Mouse (Mus musculus) telencephalon, adult 2 months (tissue): ENCODE results near the gene Qdpr.
"Not testable (repeated sequence)": the region's sequence is repeated elsewhere in the genome, so short reads cannot be mapped to it uniquely, and the experiment has no call there.

ENCODE experiments used
- DNase-seq: peaks from one replicate; pipeline ENCODE4 v3.0.0-alpha.2; 2011; ENCODE audit warnings: low read depth, low spot score

Gene Qdpr

DNA sequence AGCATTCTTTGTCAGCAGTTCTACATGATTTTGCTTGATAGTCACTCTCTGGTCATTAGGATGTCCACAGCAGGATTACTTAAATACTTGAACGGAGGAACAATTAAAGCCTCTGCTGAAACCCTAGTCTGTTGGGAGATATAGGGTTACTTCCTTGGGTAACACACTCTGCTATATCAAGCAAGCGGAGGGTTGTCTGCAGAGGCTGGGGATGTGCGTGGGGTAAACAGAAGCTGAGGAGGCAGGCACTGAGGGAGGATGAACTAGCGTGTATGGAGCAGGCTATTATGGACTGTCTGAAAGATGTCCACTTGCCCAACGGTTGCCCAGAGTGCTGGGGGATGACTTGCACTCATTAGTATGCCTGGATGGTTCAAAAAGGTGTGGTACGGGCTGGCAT lies 3.4 kb upstream of the Qdpr start, which contains the start of gene Clrn2:
TSS of gene Clrn2 (plus strand) at position 301 of the 400 bp plus-strand sequence.
- DNase-seq = no peak

DNA sequence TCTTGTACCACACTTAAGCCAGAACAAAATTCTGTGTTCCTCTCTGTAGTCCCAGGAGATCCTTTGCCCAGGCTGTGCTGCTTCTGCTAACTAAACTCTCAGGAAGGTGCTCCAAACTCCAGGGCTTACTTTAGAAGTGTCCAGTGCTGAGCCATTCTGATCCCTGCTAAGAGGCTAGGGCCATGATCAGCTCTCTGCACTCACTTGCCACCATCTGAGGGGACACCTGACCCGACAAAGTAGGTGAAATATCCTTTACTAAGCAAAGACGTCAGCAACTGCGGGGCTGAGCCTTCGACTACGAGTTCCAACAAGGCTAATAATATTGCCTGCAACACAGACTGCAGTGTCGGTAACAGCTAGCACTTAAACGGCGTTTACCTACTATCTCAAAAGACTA lies 830 bp downstream of the Qdpr start:
- DNase-seq = no peak

DNA sequence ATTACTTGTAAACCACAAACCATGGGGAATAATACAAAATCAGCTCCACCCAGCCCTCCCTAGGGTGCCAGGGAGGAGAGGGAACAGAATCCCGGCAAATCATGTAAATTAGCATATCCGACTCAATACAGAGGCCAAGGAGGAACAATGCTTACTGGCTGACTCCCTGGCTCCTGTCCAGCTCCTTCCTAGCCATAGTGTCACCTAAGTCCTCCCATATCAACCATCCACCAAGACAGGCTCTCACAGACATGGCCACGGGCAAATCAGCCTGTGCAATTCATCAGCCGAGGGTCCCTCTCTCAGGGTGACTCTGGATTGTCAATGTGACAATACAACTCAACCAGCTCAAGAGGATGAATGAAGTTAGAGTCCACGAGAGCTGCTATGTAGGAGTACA lies 1.4 kb downstream of the Qdpr start:
- DNase-seq = no peak

DNA sequence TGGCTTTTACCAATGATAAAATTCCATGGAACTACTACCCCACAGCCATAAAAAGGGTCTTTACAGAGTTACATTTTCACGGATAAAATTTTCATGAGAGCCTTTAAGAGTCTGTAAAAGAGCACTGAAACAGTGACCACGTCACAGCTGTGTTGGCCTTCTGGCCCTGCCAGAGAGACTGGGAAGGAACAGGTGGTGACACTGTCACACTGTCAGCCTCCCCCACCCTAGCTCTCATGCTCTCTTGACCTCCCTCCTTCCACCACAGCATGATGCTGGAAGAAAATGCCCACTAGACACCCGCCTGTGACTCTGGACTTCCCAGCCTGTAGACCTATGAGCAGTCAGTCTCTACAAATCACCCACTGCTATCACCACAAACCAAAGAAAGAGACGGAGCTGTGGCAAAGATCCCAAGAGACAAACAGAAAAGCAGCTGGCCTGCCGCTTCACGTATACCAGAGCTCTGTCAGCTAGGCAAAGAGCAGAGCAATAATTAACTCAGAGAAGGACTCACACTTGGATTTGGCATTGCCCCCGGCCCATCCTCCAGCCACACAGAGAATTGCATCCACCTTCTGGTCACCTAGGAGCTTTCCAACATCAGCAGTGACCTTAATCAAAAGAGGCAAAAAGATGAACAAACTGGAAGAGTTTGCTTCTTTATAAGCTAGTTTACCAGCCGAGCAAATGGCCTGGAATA lies 5.8 kb downstream of the Qdpr start:
- DNase-seq = no peak

DNA sequence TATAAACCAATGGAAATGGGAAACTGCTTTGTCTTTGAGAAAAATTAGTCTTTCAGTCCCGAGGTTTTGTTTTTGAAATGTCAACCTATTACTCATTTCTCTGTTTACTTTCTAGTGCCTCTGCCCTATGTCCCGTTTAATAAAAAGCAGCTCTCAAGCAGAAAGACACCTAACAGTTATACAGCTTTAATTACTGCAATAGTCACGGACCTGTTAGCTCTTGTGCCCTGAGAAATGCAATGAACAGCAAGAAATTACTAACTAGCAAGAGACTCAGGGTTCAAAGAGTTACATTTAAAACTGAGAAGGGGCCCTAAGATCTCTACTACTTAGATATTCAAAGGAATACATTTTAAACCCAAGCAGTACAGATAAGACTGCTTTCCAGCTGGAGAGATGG lies 8.3 kb downstream of the Qdpr start:
- DNase-seq = no peak

DNA sequence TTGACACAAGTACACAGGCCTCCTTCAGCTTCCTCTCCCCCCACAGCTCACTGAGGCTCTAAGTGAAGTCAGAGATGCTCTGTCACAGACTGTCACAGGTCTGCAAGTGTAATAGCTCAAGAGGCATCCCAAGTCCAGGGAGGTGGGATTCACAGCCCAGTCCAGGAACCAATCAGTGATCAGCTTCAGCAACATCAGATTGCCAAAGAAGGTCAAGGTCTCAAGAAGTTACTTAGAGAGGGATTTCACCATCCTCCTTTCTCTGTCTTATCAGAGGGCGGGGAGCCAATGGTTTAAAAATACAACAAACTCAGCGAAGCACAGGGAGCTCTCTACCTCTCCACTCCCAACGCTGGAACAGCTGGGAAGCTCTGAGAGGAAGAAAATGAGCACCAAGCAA lies 8.9 kb downstream of the Qdpr start:
- no peak for DNase-seq

DNA sequence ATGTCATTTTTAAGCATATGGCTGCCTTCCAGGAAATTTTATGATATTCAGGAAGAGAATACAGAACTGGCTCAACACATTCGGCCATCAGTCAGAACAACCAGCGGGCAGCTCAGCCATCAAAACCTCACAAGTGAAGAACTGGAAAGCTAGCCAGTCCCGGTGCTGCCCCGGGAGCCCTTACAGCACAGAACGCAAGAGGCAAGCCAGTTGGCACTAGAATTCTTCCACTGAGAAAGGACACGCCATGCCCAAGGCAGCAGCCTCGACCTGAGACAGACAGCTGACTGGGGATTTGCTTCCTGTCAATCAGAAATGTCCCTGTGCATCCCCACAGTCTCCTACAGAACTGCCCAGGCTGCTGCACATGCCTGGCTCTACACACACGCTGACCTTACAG lies 11.7 kb downstream of the Qdpr start:
- DNase-seq = no peak

DNA sequence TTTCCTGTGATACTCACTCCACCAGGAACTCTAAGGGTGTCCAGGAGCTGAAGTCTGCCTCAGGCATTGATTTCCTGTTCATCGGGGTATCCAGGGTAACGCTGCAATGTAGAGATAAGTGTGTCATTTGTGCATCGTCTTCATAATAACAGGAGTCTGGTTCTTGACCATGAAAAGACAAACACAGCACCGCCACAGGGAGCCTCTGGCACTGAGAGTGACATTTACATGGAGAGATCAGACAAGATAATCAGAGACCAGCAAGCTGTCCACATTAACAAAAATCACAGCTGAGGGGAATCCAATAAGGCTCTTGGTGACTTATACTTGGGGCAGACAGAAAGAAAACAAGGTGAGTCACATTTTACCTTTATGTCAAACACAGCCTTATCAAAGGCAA lies 12.2 kb downstream of the Qdpr start:
- DNase-seq = no peak

DNA sequence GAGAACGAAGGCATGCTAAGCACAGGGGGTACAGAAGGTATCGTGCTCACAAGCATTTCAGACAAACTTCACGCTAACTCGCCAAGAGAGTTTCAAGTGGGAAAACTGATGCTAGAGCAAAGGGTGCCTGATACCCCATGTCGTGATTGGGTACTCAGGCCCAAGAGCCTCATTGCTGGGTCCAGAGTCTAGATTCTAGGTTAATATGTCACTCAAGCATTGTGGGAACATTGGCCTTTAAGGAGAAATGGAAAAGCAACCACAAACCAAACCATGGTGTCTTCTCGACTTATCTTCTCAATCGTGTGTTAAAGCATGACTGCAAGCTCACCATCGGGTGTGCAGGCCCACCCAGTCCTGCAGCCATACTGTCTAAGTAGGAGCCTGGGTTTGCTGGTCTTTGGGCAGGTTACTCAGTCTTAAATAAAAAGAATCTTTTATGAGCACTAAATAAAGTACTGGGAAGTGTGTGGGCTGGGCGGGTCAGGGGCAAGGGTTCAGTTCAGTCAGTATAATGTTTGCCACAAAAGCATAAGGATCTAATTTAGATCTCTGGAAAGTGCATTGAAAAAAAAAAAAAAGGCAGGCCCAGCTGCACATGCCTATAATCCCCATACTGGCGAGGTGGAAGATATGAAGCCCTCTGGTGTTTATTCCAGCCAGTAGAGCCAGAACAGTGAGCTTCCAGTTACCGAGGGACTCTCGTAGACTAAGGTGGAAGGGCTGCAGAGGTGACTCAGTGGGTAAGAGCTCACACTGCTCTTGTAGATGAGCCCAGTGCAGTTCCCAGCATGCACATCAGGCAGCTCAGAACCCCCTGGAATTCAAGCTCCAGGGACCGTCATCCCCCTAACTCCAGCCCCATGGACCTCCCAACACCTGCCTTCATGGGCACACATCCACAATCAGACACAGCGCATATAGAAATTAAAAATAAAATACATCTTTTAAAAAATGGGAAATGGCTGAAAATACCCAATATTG lies 13.8 kb downstream of the Qdpr start:
- DNase-seq = no peak

DNA sequence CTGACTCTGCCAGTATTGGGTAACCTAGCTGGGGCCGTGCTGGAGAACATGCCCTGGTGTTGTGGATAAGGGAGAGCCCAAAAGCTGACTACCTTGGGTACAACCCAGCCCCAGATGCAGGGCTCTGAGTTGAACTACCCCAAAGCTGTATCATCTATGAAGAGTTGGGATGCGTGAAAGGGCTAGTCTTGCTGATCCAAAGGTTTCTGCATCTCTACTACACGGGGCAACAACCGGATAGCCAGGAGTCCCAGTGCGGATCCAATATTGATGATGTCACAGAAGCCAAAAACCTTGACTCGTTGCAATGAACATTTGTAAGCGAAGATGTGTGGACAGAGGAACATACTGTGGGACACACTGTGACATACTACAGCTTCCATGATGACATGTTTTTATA lies 22.1 kb downstream of the Qdpr start:
- DNase-seq = no peak

DNA sequence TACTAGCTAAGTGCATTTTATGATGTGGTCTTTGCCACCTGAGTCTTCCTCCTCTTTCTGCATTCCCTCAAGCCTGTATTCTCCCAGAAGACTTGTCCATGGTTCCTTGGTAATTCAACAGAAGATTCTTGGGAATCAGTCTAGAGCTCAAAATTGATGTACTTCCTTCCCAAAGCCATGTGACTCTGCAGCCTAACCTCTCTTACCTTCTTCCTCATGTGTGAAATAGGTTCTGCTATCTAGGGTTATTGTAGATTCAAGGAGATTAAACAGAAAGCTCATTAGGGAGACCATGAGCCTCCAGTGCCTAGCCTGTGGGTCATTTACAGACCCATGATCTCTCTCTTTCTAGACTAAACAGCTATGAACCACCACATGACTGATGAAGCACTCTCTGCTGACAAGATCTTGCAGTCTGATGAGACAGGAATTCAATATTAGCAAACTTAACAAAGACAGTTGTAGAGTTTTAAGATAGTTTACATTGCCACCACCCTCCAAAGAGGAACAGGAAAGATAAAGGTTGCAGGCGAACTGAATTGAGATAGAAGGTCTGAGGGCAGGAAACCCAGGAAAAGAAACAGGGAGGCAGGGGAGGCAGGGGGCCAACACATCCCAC lies 23.5 kb downstream of the Qdpr start:
- no peak for DNase-seq

DNA sequence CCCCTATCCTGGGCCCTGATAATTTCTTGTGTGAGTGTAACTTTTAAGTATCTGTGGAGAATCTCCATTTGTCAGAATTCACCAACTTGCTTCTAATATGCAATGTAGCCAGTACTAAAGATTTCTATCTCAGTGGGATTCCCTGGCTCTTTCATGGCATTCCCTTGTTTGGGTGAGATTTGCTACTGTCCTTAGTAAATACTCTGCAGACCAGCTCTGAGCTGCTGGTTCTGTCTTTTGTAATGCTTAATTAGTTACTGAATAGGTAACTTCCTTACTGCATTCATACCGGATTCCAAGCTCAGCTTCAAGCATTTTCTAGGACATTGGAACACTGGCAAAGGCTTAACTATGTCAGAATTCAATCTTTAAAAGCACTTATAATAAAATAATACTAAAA lies 24.3 kb downstream of the Qdpr start:
- not testable (repeated sequence) for DNase-seq

DNA sequence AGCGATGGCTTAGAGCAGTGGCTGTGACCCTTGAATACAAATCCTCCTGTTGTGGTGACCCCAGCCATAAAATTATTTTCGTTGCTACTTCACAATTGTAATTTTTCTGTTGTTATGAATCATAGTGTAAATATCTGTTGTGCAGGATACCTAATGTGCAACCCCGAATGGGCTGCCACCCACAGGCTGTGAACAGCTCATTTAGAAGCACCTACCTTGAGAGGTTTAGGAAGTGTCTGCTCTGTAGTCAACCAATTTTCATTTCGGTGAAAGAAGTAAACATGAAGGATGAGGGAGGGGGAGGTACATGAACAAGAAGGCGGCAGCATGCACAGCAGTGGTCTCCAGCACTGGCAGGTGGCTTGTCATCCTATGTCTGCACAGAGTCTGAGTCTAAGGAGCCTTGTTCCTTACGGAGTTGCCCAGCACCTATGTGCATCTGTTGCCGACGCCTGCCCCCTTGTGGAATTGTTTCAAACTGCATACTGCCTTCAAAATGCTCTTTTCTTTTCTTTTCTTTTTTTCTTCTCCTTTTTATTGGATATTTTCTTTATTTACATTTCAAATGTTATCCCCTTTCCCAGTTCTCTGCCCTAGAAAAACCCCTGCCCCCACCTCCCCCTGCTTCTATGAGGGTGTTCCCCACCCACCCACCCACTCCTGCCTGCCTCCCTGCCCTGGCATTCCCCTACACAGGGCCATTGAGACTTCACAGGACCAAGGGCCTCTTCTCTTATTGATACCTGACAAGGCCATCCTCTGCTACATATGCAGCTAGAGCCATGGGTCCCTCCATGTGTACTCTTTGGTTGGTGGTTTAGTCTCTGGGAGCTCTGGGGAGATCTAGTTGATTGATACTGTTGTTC lies 25.8 kb downstream of the Qdpr start:
- DNase-seq = peak; percentile 26

DNA sequence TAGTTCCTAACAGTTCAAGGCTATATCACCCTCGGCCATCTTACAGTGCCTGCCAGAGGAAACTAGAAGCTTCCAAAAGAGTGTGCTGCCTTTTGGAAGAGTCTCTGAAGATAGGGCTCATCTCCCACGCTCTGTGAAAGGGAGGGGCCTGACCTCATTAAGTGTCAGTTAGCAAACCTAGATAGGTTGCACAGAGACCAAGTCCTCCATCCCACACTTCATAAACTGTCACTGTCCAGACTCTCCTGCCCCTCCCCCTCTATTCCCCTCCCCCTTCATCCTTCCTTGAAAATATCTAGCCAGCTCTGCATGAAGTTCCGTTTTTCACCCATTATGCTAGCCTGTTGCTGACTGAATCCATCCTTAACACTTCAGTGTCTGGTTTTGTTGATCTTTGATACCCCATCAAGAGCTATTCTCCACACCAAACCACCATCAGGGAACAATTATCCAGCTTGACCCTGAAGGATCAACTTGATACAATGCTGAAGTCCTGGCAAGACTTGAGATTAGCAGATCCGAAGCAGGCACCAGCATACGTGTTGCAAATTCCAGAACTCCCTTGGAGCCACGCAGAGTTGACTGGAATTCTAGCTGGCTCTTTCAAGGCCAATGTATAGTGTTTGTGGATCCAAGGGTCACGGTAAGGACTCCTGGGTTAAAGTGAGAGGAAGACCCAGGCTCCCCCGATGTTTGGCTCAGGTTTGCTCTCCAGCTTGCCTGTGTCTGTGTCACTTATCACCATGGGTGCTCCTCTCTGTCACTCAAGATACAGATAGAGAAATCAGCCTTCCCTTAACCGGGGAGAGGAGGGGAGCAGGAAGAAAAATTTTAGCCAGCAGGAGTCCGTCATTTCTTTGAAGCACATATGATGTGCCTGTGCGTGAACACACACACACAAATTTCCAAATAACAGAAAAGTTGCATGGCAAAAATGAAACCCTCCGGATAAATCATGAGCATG lies 27.9 kb downstream of the Qdpr start:
- DNase-seq = no peak

DNA sequence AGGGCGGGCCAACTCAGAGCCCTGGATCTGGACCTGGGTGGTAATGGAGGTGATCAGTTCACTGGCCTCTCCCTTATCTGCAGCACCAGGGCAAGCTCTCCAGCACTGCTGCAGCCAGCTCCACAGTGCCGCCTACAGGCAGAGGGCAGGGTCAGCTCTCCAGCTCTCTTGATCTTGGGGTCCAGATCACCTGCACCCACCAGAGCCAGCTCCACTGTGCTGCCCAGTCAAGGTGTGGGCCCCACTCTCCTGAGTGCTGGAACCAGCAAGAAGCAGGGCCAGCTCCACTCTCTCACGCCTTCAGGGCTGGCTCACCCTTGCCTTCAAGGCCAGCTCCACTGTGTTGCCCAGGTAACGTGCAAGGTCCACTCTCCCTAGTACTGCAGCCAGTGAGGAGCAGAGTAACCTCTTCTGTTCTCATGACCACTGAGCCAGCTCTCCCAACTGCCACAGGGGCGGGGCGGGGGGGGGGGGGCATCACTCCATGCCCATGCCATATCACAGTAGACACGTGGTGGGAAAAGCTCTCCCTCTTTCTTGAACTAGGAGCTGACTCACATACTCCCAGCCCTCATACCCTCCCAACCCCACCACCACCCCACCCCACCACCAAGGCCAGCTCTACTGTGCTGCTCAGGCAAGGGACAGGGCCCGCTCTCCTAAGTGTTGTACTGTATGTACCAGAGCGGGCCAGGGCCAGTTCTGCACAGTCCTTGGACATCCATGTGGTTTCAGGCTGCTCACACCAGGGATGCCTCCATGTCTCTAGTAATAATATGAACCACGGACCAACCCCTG lies 30.0 kb downstream of the Qdpr start:
- DNase-seq = no peak

DNA sequence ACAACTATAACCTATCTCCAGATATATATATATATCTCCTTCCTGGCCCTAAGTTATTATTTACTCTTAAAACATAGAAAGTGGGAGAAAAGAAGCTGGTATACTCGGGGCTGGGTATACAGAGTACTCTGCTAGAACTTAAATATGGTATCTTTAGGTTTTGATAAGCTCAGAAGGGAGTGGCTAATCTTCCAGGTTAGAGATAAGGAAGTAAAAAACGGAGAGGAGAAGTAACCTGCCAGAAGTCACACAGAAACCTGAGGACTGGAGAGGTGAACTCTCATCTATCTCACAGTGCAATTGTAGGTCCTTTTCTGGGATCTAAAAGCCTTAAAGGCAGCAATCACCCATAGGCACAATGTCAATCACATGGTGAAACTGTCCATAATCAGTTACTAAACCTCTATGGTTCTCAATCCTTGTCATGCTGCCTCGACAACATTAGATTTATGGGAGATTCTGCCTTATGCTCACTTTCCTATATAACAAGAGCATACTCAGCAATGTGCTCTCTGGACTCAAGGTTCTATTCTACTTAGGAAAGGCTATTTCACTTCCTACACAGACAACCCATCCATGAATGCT lies 32.1 kb downstream of the Qdpr start:
- no peak for DNase-seq

DNA sequence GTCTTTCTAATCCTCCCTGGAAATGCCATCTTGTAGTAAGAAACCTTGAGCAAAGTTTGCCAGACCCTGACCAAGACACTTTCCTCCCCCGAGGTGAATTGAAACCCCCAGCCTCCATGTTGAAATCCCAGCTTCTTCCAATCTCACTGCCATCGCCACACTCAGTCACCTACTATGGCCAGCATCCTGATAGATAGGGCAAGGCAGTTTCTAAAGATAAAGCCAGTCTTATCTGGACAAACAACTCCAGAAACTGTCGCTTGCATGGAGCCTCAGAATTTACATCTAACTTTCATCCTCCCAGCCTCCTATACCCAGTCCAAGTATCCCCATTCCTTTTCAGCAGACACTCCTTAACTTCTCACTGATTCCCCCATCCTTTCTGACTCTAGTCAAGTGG lies 33.6 kb downstream of the Qdpr start:
- no peak for DNase-seq

DNA sequence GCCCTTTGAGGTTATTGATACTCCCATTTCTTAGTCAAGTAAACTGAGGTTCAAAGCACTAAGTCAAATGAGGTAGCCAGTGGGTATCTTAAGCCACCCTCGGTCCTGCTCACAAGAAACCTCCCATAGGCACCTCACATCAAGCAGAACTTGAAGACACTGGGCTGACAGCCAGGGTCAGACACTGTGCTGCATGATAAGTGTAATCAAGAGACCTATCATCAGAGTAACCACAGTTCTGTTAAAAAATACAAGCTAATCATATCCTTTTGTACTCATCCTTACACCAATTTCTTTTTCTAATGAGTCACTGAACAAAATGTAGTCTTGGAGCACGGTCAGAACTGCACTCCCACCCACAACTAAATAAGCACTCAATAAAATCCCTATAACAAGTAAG lies 43.9 kb downstream of the Qdpr start:
- no peak for DNase-seq

DNA sequence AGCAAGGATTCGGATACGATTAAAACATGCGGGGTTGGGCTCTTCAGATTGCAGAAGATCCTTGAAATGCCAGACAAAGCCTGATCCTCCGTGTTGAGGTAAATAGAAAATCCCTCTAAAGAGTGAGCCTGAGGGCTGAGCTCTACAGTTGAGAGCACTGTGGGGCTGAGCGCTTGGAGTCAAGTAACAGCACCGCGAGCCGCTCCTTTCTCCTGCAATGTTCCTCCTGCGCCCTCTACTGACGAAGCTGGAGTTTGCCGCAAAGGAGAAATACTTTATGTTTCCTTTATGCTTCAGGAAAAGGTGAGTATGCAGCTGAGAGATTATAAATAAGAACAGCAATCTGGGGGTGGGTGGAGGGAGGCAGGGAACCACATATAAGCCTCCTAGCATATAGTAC lies 47.4 kb downstream of the Qdpr start:
- DNase-seq = peak; percentile 50
